Mouse (Mus musculus) hindbrain, embryonic 15.5 days (tissue): ENCODE results near the gene Snrpd2. TPM values are rescaled to one million over a fixed set of nuclear protein-coding genes. Genes with fewer than 3 reads are reported as not detected.

ENCODE experiments used
- ATAC-seq: fragments of 200-750 bp; cut with Nextera tagmentation; 2 replicates; pipeline ENCODE4 v1.8.0; 2017; ENCODE audit warnings: low read depth, moderate number of reproducible peaks, moderate TSS enrichment; ENCODE audit not compliant: low FRiP score
- H3K27ac ChIP-seq: fragments of 300-500 bp; sonication (generic); replicated peaks from 2 replicates; pipeline ENCODE4 v1.5.1; 2015; ENCODE audit warnings: mild to moderate bottlenecking, inconsistent platforms
- H3K27me3 ChIP-seq: fragments of 300-500 bp; sonication (generic); 2 replicates; pipeline ENCODE4 v1.6.1; 2015; ENCODE audit warnings: control low read depth, inconsistent platforms
- H3K36me3 ChIP-seq: fragments of 300-500 bp; sonication (generic); 2 replicates; pipeline ENCODE4 v1.6.1; 2015; ENCODE audit warnings: control low read depth, inconsistent platforms
- H3K4me1 ChIP-seq: fragments of 300-500 bp; sonication (generic); replicated peaks from 2 replicates; pipeline ENCODE4 v1.6.1; 2015; ENCODE audit warnings: control low read depth, inconsistent platforms
- H3K4me2 ChIP-seq: fragments of 300-500 bp; sonication (generic); 2 replicates; pipeline ENCODE4 v1.6.1; 2015; ENCODE audit warnings: moderate library complexity, mild to moderate bottlenecking, inconsistent platforms
- H3K4me3 ChIP-seq: fragments of 300-500 bp; sonication (generic); 2 replicates; pipeline ENCODE4 v1.5.1; 2015; ENCODE audit warnings: mild to moderate bottlenecking, inconsistent platforms
- H3K9ac ChIP-seq: fragments of 300-500 bp; sonication (generic); 2 replicates; pipeline ENCODE4 v1.6.1; 2015; ENCODE audit warnings: inconsistent platforms
- H3K9me3 ChIP-seq: fragments of 300-500 bp; sonication (generic); 2 replicates; pipeline ENCODE4 v1.6.1; 2016; ENCODE audit warnings: control low read depth, inconsistent platforms
- WGBS: fragments of 180-500 bp; shearing (Covaris S2); methylation state at CpG from one replicate; pipeline ENCODE4 v1.1.7; 2015; 5-methylcytosine and 5-hydroxymethylcytosine counted together
- microRNA counts: library from miRNA; unstranded; fragments of <30 nt; microRNA quantifications from one replicate; lab custom pipeline; 2016
- microRNA-seq: library from miRNA; unstranded; fragments of <30 nt; microRNA quantifications from one replicate; pipeline ENCODE4, GENCODE M21; 2016
- polyA plus RNA-seq: library from polyadenylated mRNA; unstranded; fragments of >200 nt; fragmentation: Nextera tagmentation; extraction: Ambion mirVana; gene quantifications from 2 replicates; pipeline ENCODE4 v1.2.1, GENCODE M21; 2015

The Snrpd2 gene
- polyA plus RNA-seq, 1 experiment from 2014 or later = 116 TPM

- Histone ChIP-seq H3K4me2 (peak overlapping the region; percentile 50), H3K27me3 (peaks cover 31% of the 10 kb centered on the region; the same call in 1 of the 2 replicates), H3K9ac (peak overlapping the region; percentile 15), H3K9me3 (no peaks in the 10 kb centered on the region), H3K4me3 (peak overlapping the region; percentile 29), H3K36me3 (peaks cover 19% of the 10 kb centered on the region), H3K27ac (no peak overlapping the region), H3K4me1 (peaks cover 49% of the 10 kb centered on the region)
- ATAC-seq = no peak
- 6% methylated on average over 26 of the region's 27 CpGs for WGBS
Measured at GRCm38 (mm10) chr7:19180862-19181429, 31.4 kb downstream of the Snrpd2 start.

GRCm38 (mm10) chr7:19184250-19184649 is 34.7 kb downstream of the Snrpd2 start:
- ATAC-seq = no peak
- Histone ChIP-seq H3K9ac (no peak overlapping the region), H3K27ac (peak overlapping the region; percentile 23; the same call in 1 of the 2 replicates)

GRCm38 (mm10) chr7:19184758-19185157 is 35.2 kb downstream of the Snrpd2 start:
- peaks cover 43% of the 10 kb centered on the region for H3K36me3 ChIP-seq
- WGBS = 46% methylated on average over 6 of the region's 6 CpGs
- peak overlapping the region; percentile 23; the same call in 1 of the 2 replicates for H3K27ac ChIP-seq
- peaks cover 11% of the 10 kb centered on the region; the same call in 1 of the 2 replicates for H3K27me3 ChIP-seq
- H3K9ac ChIP-seq = no peak overlapping the region
- 0 out of 2 replicates have a peak, but pooled peaks have one; percentile 12 for ATAC-seq
- no peaks in the 10 kb centered on the region for H3K9me3 ChIP-seq
- H3K4me3 ChIP-seq = no peak overlapping the region
- H3K4me1 ChIP-seq = peaks cover 19% of the 10 kb centered on the region
- no peak overlapping the region for H3K4me2 ChIP-seq

More at GRCm38 (mm10) chr7:19184250-19184649, 34.7 kb downstream of the Snrpd2 start:
- WGBS = 63% methylated on average over 2 of the region's 2 CpGs
- Histone ChIP-seq H3K4me3 (no peak overlapping the region), H3K4me1 (peaks cover 24% of the 10 kb centered on the region), H3K9me3 (no peaks in the 10 kb centered on the region), H3K4me2 (no peak overlapping the region), H3K27me3 (peaks cover 16% of the 10 kb centered on the region; the same call in 1 of the 2 replicates), H3K36me3 (peaks cover 42% of the 10 kb centered on the region)

DNA sequence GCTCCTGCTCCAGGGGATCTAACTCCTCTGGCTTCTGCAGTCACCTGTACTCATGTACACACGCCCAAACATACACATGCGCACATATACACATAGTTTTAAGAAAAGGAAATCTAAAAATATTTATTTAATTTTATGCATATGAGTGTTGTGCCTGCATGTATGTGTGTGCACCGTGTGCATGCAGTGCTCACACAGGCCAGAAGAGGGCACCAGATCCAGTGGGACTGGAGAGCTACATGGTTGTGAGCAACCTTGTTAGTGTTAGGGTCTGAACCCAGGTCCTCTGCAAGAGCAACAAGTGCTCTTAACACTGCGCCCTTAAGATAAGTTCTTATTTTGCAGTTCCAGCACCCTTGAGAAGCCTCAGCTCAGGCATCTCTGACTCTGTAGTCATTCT is 45.2 kb downstream of the Snrpd2 start:
- H3K4me2 ChIP-seq = no peak overlapping the region
- H3K36me3 ChIP-seq = peaks cover 63% of the 10 kb centered on the region
- 96% methylated on average over 4 of the region's 4 CpGs for WGBS
- no peaks in the 10 kb centered on the region for H3K9me3 ChIP-seq
- H3K4me1 ChIP-seq = no peaks in the 10 kb centered on the region
- no peak overlapping the region for H3K4me3 ChIP-seq
- ATAC-seq = no peak
- H3K27ac ChIP-seq = no peak overlapping the region
- H3K27me3 ChIP-seq = no peaks in the 10 kb centered on the region
- H3K9ac ChIP-seq = no peak overlapping the region

GRCm38 (mm10) chr7:19196676-19197075 is 47.2 kb downstream of the Snrpd2 start:
- no peak for ATAC-seq
- no peaks in the 10 kb centered on the region for H3K9me3 ChIP-seq
- no peak overlapping the region for H3K9ac ChIP-seq
- H3K27me3 ChIP-seq = no peaks in the 10 kb centered on the region
- H3K4me3 ChIP-seq = no peak overlapping the region
- H3K4me1 ChIP-seq = no peaks in the 10 kb centered on the region
- 66% methylated on average over 6 of the region's 6 CpGs for WGBS
- no peak overlapping the region for H3K27ac ChIP-seq
- H3K36me3 ChIP-seq = peaks cover 59% of the 10 kb centered on the region
- no peak overlapping the region for H3K4me2 ChIP-seq

DNA sequence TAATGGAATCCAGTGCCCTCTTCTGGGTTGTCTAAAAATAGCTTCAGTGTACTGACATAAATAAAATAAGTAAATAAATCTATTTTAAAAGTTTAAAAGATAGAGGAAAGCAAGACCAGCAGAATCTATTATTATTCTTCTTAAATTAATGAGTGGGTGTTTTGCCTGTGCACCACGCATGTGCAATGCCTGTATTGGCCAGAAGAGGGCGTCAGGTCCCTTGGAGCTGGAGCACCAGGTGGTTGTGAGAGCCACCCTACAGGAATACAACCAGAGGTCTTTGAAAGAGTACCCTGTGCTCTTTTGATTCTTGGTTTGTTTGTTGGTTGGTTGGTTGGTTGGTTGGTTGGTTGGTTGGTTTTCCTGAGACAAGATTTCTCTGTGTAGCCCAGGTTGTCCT is 48.5 kb downstream of the Snrpd2 start:
- no peaks in the 10 kb centered on the region for H3K27me3 ChIP-seq
- H3K4me3 ChIP-seq = no peak overlapping the region
- peaks cover 50% of the 10 kb centered on the region for H3K36me3 ChIP-seq
- no peak overlapping the region for H3K9ac ChIP-seq
- no peak overlapping the region for H3K27ac ChIP-seq
- ATAC-seq = no peak
- 35% methylated on average over 2 of the region's 2 CpGs for WGBS
- no peaks in the 10 kb centered on the region for H3K4me1 ChIP-seq
- H3K9me3 ChIP-seq = no peaks in the 10 kb centered on the region
- H3K4me2 ChIP-seq = no peak overlapping the region

DNA sequence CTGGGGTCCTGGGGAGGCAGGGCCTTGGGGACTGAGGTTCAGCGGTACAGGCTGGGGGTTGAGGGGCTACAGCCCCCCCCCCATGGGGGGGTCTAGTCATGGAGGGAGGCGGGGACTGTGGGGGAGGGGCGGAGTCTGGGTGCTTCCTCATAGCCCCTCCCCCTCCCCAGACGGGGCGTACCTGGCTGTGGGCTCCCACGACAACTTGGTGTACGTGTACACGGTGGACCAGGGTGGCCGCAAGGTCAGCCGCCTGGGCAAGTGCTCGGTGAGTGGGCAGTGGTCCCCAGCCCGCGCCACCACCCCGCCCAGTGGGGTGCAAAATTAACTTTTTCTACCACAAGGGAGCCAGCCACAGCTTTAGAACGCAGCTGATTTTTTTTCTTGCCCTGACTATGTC is 52.1 kb downstream of the Snrpd2 start:
- Histone ChIP-seq H3K4me3 (no peak overlapping the region), H3K27ac (no peak overlapping the region), H3K4me2 (no peak overlapping the region), H3K9ac (no peak overlapping the region), H3K4me1 (no peaks in the 10 kb centered on the region), H3K9me3 (no peaks in the 10 kb centered on the region), H3K36me3 (peaks cover 45% of the 10 kb centered on the region), H3K27me3 (no peaks in the 10 kb centered on the region)
- no peak for ATAC-seq
- 67% methylated on average over 14 of the region's 15 CpGs for WGBS

GRCm38 (mm10) chr7:19202065-19202850 is 52.7 kb downstream of the Snrpd2 start:
- Histone ChIP-seq H3K4me2 (no peak overlapping the region), H3K4me3 (no peak overlapping the region), H3K27me3 (no peaks in the 10 kb centered on the region), H3K9ac (no peak overlapping the region), H3K9me3 (no peaks in the 10 kb centered on the region), H3K27ac (no peak overlapping the region), H3K4me1 (no peaks in the 10 kb centered on the region), H3K36me3 (peaks cover 39% of the 10 kb centered on the region)
- WGBS = 61% methylated on average over 15 of the region's 15 CpGs
- ATAC-seq = 0 out of 2 replicates have a peak, but pooled peaks have one; percentile 51

MicroRNA genes within 50 kb of the gene (microRNA counts, 519-probe panel; counts per million panel counts)
- 1,162 counts per million, percentile 4 among the panel's probes with 10 or more counts for microRNA mmu-miR-330 (lab: Ali Mortazavi, UCI)

Small RNA genes lying within 50 kb of the gene (microRNA-seq; reads per million reads assigned to microRNA genes)
- 573 reads per million, percentile 72 among the genes with 10 or more reads in this experiment for gene Mir330

Other genes with a start within 250 kb of the Snrpd2 start
- gene Ccdc61, start 239.3 kb upstream of the Snrpd2 start, polyA plus RNA-seq = 29.7 and 30.6 TPM in 2 replicates
- gene Nova2, start 223.8 kb upstream of the Snrpd2 start, polyA plus RNA-seq = 12.5 and 13.0 TPM in 2 replicates
- 0.53 and 0.83 TPM in 2 replicates for gene Nanos2, start 162.3 kb upstream of the Snrpd2 start, polyA plus RNA-seq
- gene Mypop, start 158.5 kb upstream of the Snrpd2 start, polyA plus RNA-seq = 6.9 and 7.2 TPM in 2 replicates
- gene Irf2bp1, start 145.7 kb upstream of the Snrpd2 start, polyA plus RNA-seq = 31.6 and 35.2 TPM in 2 replicates
- 0.08 TPM in 1 of 2 replicates, not detected in the other for gene Foxa3, start 126.2 kb upstream of the Snrpd2 start, polyA plus RNA-seq
- 27.5 and 30.1 TPM in 2 replicates for gene Sympk, start 125.3 kb upstream of the Snrpd2 start, polyA plus RNA-seq
- gene Rsph6a, start 95.0 kb upstream of the Snrpd2 start, polyA plus RNA-seq = 0.16 and 0.31 TPM in 2 replicates
- gene Dmwd, start 73.5 kb upstream of the Snrpd2 start, polyA plus RNA-seq = 36.2 and 42.5 TPM in 2 replicates
- 10.5 and 10.9 TPM in 2 replicates for gene Dmpk, start 65.9 kb upstream of the Snrpd2 start, polyA plus RNA-seq
- gene Six5, start 55.1 kb upstream of the Snrpd2 start, polyA plus RNA-seq = 2.5 and 2.6 TPM in 2 replicates
- gene Gm4969, start 31.4 kb upstream of the Snrpd2 start, polyA plus RNA-seq = 6.9 and 8.1 TPM in 2 replicates
- 16.2 and 16.6 TPM in 2 replicates for gene Fbxo46, start 29.9 kb upstream of the Snrpd2 start, polyA plus RNA-seq
- gene Qpctl, start 431 bp upstream of the Snrpd2 start, polyA plus RNA-seq = 21.7 and 24.2 TPM in 2 replicates
- 2.1 TPM in 2 replicates for gene Gipr, start 16.4 kb downstream of the Snrpd2 start, polyA plus RNA-seq
- 8.2 and 8.8 TPM in 2 replicates for gene Eml2, start 26.7 kb downstream of the Snrpd2 start, polyA plus RNA-seq
- 2.7 and 3.8 TPM in 2 replicates for gene Gpr4, start 62.8 kb downstream of the Snrpd2 start, polyA plus RNA-seq
- 38.5 and 41.8 TPM in 2 replicates for gene Opa3, start 78.6 kb downstream of the Snrpd2 start, polyA plus RNA-seq
- 41.5 and 42.1 TPM in 2 replicates for gene Vasp, start 122.1 kb downstream of the Snrpd2 start, polyA plus RNA-seq
- 0.96 and 1.2 TPM in 2 replicates for gene Ppm1n, start 130.3 kb downstream of the Snrpd2 start, polyA plus RNA-seq
- gene Rtn2, start 132.9 kb downstream of the Snrpd2 start, polyA plus RNA-seq = 112 and 130 TPM in 2 replicates
- 0.08 and 0.14 TPM in 2 replicates for gene Fosb, start 160.3 kb downstream of the Snrpd2 start, polyA plus RNA-seq
- 84.8 and 88.9 TPM in 2 replicates for gene Ercc1, start 195.1 kb downstream of the Snrpd2 start, polyA plus RNA-seq
- gene Cd3eap, start 209.8 kb downstream of the Snrpd2 start, polyA plus RNA-seq = 21.2 and 22.5 TPM in 2 replicates
- 2.6 and 3.0 TPM in 2 replicates for gene Ppp1r13l, start 210.0 kb downstream of the Snrpd2 start, polyA plus RNA-seq
- 23.8 and 24.4 TPM in 2 replicates for gene Ercc2, start 232.3 kb downstream of the Snrpd2 start, polyA plus RNA-seq